Mouse (Mus musculus) limb, embryonic 12.5 days (tissue): ENCODE measurements around the gene Ctc1. TPM values are rescaled to one million over a fixed set of nuclear protein-coding genes. Genes with fewer than 3 reads are reported as not detected.

Experiments
- ATAC-seq: fragments of 200-750 bp; cut with Nextera tagmentation; 2 replicates; pipeline ENCODE4 v1.8.0; 2017; ENCODE audit warnings: low read depth, moderate TSS enrichment; ENCODE audit not compliant: insufficient number of reproducible peaks, insufficient read depth, low FRiP score, low TSS enrichment
- H3K27ac ChIP-seq: fragments of 300-500 bp; sonication (generic); 2 replicates; pipeline ENCODE4 v1.5.1; 2016; ENCODE audit warnings: mild to moderate bottlenecking, moderate library complexity
- H3K27me3 ChIP-seq: fragments of 300-500 bp; sonication (generic); 2 replicates; pipeline ENCODE4 v1.6.1; 2016; ENCODE audit warnings: mild to moderate bottlenecking, moderate library complexity
- H3K36me3 ChIP-seq: fragments of 300-500 bp; sonication (generic); 2 replicates; pipeline ENCODE4 v1.6.1; 2016; ENCODE audit warnings: mild to moderate bottlenecking, moderate library complexity
- H3K4me1 ChIP-seq: fragments of 300-500 bp; sonication (generic); replicated peaks from 2 replicates; pipeline ENCODE4 v1.6.1; 2016
- H3K4me2 ChIP-seq: fragments of 300-500 bp; sonication (generic); 2 replicates; pipeline ENCODE4 v1.6.1; 2016; ENCODE audit warnings: mild to moderate bottlenecking, moderate library complexity
- H3K4me3 ChIP-seq: fragments of 300-500 bp; sonication (generic); replicated peaks from 2 replicates; pipeline ENCODE4 v1.5.1; 2016; ENCODE audit warnings: mild to moderate bottlenecking
- H3K9ac ChIP-seq: fragments of 300-500 bp; sonication (generic); replicated peaks from 2 replicates; pipeline ENCODE4 v1.6.1; 2016; ENCODE audit warnings: mild to moderate bottlenecking, moderate library complexity
- H3K9me3 ChIP-seq: fragments of 300-500 bp; sonication (generic); 2 replicates; pipeline ENCODE4 v1.6.1; 2016; ENCODE audit warnings: mild to moderate bottlenecking, moderate library complexity
- WGBS: fragments of 180-500 bp; shearing (Covaris S2); methylation state at CpG from one replicate; pipeline ENCODE4 v1.1.7; 2016; 5-methylcytosine and 5-hydroxymethylcytosine counted together
- polyA plus RNA-seq: library from polyadenylated mRNA; unstranded; fragments of >200 nt; fragmentation: Nextera tagmentation; extraction: Ambion mirVana; gene quantifications from 2 replicates; pipeline ENCODE4 v1.2.1, GENCODE M21; 2016

Ctc1 gene
- polyA plus RNA-seq, 1 experiment from 2014 or later = 70.5 TPM

DNA sequence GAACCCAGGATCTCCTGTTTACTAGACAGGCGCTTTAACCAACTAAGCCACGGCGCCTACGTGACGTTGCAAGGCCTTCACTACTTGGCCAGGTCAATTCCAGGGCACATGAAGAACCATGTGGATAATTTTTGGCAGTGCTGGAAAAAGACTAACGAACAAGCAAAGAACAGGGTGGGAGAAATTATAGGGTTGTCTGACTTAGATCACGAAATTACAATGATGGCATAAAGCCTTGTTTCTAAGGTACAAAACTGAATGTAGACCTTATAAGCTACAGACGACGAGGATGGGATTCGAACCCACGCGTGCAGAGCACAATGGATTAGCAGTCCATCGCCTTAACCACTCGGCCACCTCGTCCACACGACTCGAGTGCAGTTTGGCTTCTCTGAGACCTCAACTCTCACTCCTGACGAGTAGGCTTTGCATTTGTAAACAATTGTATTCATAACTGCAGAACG is 47.1 kb downstream of the Ctc1 start:
- Histone ChIP-seq H3K4me3 (peak overlapping the region; percentile 70), H3K4me2 (peak overlapping the region; percentile 95), H3K27ac (peak overlapping the region; percentile 69), H3K36me3 (no peaks in the 10 kb centered on the region), H3K27me3 (peaks cover 11% of the 10 kb centered on the region), H3K4me1 (peaks cover 32% of the 10 kb centered on the region), H3K9me3 (no peaks in the 10 kb centered on the region), H3K9ac (peak overlapping the region; percentile 44; the same call in 1 of the 2 replicates)
- ATAC-seq = 0 out of 2 replicates have a peak, but pooled peaks have one; percentile 21
- under 1% methylated on average over 19 of the region's 19 CpGs for WGBS

DNA sequence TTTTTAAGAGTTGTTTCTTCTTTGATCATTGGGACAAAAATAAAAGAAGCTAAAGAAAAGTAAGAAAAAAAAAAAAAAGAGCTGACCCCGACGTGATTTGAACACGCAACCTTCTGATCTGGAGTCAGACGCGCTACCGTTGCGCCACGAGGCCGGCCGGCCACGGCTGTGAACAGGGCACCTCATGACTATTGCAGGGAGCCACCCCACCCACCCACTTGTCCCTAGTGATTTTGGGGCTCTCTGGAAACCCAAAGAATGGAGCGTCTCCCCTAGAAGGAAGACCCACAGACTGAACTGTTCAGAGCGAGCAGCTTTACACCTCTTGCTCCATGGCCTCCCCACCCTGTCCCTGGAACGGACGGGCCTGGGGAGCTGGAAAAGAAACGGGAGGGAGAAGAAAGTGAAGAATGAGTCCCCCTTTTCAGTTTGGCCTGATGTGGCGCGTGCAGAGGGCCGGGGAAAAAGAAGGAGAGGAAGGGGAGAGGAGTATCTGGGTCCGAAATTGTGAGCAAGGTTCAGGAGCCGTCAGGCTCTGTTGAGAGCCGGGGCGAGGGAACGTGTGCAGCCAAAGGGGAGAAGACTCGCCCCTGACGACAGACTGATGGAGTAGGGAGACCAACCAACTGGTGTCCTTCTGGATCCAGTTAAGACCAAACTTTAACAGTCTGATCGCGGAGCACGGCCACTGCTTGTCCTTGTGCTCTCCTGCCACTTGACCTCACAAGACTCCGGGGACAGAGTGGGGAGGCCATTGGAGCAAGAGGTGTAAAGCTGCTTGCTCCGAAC is 47.9 kb downstream of the Ctc1 start:
- Histone ChIP-seq H3K9ac (peak overlapping the region; percentile 70), H3K4me1 (peaks cover 28% of the 10 kb centered on the region), H3K4me3 (peak overlapping the region; percentile 70), H3K4me2 (peak overlapping the region; percentile 95), H3K9me3 (no peaks in the 10 kb centered on the region), H3K36me3 (no peaks in the 10 kb centered on the region), H3K27ac (peak overlapping the region; percentile 76), H3K27me3 (peaks cover 11% of the 10 kb centered on the region)
- under 1% methylated on average over 31 of the region's 31 CpGs for WGBS
- ATAC-seq = peak; percentile 44; the same call in 1 of the 2 replicates

DNA sequence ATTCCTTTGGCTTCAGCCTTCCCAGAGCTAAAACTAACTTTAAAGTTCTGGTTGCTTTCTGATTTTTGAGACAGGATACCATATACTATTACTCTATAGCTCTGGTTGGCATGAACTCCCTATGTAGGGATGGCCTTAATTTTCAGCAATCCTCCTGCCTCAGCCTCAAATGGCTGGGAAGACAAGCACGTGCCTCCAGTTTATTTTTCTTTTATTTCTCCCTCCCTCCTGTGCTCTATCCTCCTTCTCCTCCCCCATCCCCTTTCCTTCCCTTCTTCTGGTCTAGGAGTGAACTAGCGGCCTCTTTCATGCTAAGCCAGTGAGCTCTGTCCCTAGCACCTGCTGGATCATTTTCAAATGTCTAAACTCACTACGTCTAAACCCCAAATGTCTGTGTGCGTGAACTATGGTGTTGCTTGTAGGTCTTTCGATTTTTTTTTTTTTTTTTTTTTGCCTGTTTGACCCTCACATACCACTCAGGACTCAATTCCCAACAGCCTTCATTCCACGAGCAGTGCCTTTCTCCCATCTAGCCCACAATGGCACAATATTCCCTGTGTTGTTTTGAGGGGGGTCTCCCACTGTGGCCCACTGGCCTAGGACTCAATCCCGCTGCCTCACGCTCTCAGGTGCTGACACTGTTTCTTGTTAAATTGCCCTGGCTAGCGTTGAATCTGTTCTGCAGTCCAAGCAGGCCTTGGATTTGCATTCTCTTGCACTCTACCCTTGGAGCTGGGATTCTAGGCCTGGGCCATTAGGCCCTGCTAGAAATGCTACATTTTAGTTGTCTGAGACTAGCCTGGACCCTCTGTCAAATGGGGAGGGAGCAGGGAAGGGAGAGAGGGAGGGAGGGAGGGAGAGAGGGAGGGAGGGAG is 48.8 kb downstream of the Ctc1 start:
- ATAC-seq = no peak

DNA sequence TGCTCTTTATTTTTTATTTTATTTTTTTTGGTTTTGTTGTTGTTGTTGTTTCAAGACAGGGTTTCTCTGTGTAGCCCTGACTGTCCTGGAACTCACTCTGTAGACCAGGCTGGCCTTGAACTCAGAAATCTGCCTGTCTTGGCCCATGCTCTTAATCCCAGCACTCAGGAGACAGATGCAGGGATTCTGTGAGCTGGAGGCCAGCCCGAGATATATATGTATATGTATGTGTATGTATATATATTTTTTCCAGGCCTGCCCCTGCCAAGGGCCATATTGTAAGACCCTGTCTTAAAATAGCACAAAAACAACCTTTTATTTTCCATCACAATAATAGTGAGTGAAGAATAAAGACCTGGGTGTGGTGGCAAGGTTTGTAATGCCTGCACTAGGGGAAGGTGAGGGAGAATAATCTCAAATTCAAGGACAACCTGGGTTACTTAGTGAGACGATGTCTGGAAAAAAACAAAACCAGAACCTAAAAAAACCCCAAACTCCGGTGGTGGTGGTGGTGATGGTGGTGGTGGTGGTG is 49.7 kb downstream of the Ctc1 start:
- ATAC-seq = no peak
- 45% methylated on average over 3 of the region's 3 CpGs for WGBS
- Histone ChIP-seq H3K27me3 (peaks cover 11% of the 10 kb centered on the region), H3K9me3 (no peaks in the 10 kb centered on the region), H3K27ac (no peak overlapping the region), H3K4me1 (peaks cover 27% of the 10 kb centered on the region), H3K4me3 (no peak overlapping the region), H3K4me2 (peak overlapping the region; percentile 93), H3K36me3 (no peaks in the 10 kb centered on the region), H3K9ac (no peak overlapping the region)

More for the DNA sequence above, 48.8 kb downstream of the Ctc1 start:
- peak overlapping the region; percentile 70 for H3K4me3 ChIP-seq
- no peaks in the 10 kb centered on the region for H3K9me3 ChIP-seq
- peaks cover 11% of the 10 kb centered on the region for H3K27me3 ChIP-seq
- peaks cover 25% of the 10 kb centered on the region for H3K4me1 ChIP-seq
- peak overlapping the region; percentile 70 for H3K9ac ChIP-seq
- peak overlapping the region; percentile 76; the same call in 1 of the 2 replicates for H3K27ac ChIP-seq
- H3K36me3 ChIP-seq = no peaks in the 10 kb centered on the region
- H3K4me2 ChIP-seq = peak overlapping the region; percentile 95
- 48% methylated on average over 9 of the region's 9 CpGs for WGBS

DNA sequence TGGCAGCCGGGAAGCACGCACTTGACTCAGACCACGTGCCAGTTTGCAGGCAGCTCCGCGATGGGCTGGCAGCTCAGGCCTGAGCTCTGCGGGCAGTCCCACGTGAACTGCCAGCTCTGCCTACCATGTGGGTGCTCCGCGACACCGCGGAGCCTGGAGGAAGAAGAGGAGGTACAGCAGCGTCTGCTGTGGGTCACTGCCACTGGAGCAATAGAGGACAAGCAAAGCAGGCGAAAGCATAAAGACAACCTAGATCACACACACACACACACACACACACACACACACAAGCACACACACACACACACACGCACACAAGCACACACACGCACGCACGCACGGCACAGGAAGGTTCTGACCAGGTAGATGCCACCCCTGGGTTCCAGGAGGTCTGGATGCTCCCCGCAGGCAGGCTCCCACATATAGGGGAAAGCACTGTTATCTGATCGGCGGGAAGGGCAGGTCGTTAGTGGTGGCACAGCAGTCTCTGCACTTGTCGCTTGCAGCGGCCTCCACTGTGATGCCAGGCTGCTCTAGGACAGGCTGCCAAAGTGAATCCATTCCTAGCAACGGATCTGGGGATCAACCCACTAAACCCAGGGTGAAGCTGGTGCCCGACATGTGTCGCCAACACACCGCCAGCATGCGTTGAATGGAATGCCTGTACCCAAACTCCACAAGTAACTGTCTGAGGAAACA is 50.6 kb downstream of the Ctc1 start:
- H3K36me3 ChIP-seq = no peaks in the 10 kb centered on the region
- WGBS = under 1% methylated on average over 28 of the region's 29 CpGs
- peak overlapping the region; percentile 51 for H3K9ac ChIP-seq
- ATAC-seq = no peak
- no peaks in the 10 kb centered on the region for H3K9me3 ChIP-seq
- no peak overlapping the region for H3K27ac ChIP-seq
- H3K27me3 ChIP-seq = peaks cover 7% of the 10 kb centered on the region
- peaks cover 23% of the 10 kb centered on the region for H3K4me1 ChIP-seq
- H3K4me2 ChIP-seq = peak overlapping the region; percentile 93
- peak overlapping the region; percentile 45 for H3K4me3 ChIP-seq

DNA sequence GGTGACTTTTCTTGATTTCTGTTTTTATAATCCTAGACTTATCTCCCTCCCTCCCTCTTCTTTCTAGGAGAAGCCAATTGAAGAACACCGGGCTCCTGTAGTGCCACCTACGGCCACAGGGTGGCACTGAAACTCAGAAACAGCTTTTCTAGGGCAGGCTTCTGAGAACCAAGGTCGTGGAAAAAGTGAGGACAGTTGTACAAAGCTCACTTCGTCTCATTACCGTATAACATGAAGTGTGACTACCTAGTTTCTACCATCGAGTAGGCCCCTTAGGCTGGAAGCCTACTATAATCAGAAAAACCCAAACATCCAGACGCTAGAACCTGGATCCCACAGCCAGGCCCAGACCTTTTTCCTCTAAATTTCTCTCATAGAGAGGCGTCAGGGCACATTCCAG is 51.2 kb downstream of the Ctc1 start:
- H3K27me3 ChIP-seq = peaks cover 4% of the 10 kb centered on the region; the same call in 1 of the 2 replicates
- peak overlapping the region; percentile 93 for H3K4me2 ChIP-seq
- H3K9me3 ChIP-seq = no peaks in the 10 kb centered on the region
- 10% methylated on average over 8 of the region's 8 CpGs for WGBS
- no peaks in the 10 kb centered on the region for H3K36me3 ChIP-seq
- peaks cover 21% of the 10 kb centered on the region for H3K4me1 ChIP-seq
- H3K4me3 ChIP-seq = peak overlapping the region; percentile 45
- H3K27ac ChIP-seq = 0 out of 2 replicates have a peak overlapping the region, but pooled peaks have one; percentile 47
- no peak for ATAC-seq
- H3K9ac ChIP-seq = no peak overlapping the region

DNA sequence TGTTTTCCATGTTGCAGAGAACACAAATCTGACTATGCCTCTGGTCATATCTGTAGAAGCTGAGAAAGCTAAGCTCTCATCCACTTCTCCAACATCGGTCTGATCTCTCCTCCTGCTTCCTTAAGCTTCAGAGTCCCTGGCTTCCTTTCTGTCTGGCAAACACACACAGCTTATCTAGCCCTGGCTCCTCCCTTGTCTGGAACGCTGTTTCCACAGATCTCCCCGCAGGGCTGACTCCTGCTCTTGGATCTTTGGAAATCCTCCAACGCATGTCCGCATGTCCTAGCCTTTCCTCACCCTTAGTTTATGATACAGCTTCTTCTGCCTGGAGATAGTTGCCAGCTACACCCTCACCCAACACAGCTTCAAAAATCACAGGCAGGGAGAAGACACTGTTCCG is 51.9 kb downstream of the Ctc1 start:
- no peak for ATAC-seq
- no peak overlapping the region for H3K27ac ChIP-seq
- no peak overlapping the region for H3K4me2 ChIP-seq
- no peak overlapping the region for H3K9ac ChIP-seq
- H3K4me3 ChIP-seq = no peak overlapping the region
- H3K36me3 ChIP-seq = no peaks in the 10 kb centered on the region
- WGBS = 61% methylated on average over 6 of the region's 6 CpGs
- H3K9me3 ChIP-seq = no peaks in the 10 kb centered on the region
- H3K27me3 ChIP-seq = peaks cover 4% of the 10 kb centered on the region; the same call in 1 of the 2 replicates
- H3K4me1 ChIP-seq = peaks cover 27% of the 10 kb centered on the region

DNA sequence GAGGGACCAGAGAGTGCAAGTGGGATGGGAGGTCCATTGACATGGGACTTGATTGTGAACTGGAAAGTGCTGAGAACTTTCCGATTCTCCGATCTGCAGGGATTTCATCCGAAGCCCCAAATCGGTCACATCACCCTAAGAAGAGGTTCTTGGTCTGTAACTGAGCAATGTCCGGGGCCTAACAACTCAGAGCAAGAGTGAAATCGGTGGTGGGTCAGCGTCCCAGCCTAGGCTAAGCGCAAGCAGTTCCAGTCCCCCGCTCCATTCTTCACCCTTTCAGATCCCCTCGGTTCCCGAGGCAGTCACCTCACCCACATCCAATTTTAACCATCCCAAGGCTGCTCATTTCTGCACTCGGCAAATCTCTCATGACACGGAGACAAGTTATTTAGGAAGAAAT is 54.4 kb downstream of the Ctc1 start:
- no peak for ATAC-seq
- H3K27me3 ChIP-seq = peaks cover 4% of the 10 kb centered on the region; the same call in 1 of the 2 replicates
- H3K9ac ChIP-seq = peak overlapping the region; percentile 81
- H3K27ac ChIP-seq = peak overlapping the region; percentile 94
- peaks cover 41% of the 10 kb centered on the region for H3K4me1 ChIP-seq
- H3K36me3 ChIP-seq = no peaks in the 10 kb centered on the region
- no peaks in the 10 kb centered on the region for H3K9me3 ChIP-seq
- 1% methylated on average over 13 of the region's 13 CpGs for WGBS
- peak overlapping the region; percentile 84 for H3K4me2 ChIP-seq
- peak overlapping the region; percentile 62 for H3K4me3 ChIP-seq

DNA sequence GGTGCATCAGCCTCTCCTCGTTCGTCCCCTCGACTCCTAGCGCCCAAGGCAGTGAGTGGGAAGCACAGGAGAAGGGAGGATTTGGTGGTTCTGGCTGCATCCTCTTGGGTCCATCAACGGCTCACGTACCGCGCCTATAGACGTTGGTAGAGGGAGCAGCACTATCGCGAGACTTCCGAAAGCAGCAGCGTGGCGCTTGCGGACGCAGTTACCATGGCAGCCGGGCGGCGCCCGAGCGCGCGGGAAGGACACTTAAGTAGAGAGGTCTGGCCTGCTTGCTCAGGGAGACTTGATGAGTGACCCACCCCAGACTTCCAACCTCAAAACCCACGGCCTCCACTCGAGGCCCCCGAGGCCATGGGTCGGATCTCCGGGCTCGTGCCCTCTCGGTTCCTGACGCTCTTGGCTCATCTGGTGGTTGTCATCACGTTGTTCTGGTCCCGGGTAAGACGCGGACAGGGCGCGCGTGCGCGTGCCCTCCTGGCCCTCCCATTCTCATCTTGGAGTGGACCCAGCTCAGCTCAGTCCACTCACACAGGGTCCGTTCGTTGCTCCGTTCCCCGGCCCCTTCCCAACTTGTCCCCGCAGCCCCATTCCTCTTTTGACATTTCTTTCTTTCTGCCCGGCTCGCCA is 55.0 kb downstream of the Ctc1 start, which contains the start of gene Tmem107:
Tmem107 (plus strand) TSS at position 217 of the 633 bp plus-strand sequence.
- no peaks in the 10 kb centered on the region for H3K9me3 ChIP-seq
- H3K4me2 ChIP-seq = peak within 1 kb of the TSS; percentile 84
- H3K27me3 ChIP-seq = peaks cover 4% of the 10 kb centered on the region; the same call in 1 of the 2 replicates
- peaks cover 41% of the 10 kb centered on the region for H3K4me1 ChIP-seq
- ATAC-seq = peak; percentile 84
- H3K9ac ChIP-seq = peak within 1 kb of the TSS; percentile 81
- peak within 1 kb of the TSS; percentile 94 for H3K27ac ChIP-seq
- under 1% methylated on average over 47 of the region's 47 CpGs for WGBS
- H3K4me3 ChIP-seq = peak within 1 kb of the TSS; percentile 62
- H3K36me3 ChIP-seq = no peaks in the 10 kb centered on the region

DNA sequence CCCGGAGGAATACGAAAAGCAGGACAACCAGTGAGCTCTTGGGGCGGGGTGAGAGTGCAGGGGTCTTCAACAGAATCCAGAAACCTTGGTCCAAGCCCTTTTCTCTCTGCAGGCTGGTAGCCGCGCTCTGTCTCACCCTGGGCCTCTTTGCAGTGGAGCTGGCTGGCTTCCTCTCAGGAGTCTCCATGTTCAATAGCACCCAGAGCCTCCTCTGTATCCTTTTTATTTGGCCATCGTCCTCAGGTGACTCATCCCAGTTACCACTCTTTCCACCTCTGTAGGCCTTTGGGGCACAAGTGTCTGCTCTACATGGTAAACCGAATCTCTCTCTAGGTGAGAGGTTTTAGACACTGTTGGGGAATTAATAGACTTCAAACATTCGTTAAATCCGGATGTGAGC is 55.6 kb downstream of the Ctc1 start:
- H3K36me3 ChIP-seq = no peaks in the 10 kb centered on the region
- no peaks in the 10 kb centered on the region for H3K9me3 ChIP-seq
- no peak for ATAC-seq
- peak overlapping the region; percentile 81 for H3K9ac ChIP-seq
- peak overlapping the region; percentile 62 for H3K4me3 ChIP-seq
- peaks cover 36% of the 10 kb centered on the region for H3K4me1 ChIP-seq
- H3K27ac ChIP-seq = peak overlapping the region; percentile 94
- WGBS = 24% methylated on average over 9 of the region's 9 CpGs
- peak overlapping the region; percentile 84 for H3K4me2 ChIP-seq
- peaks cover 2% of the 10 kb centered on the region; the same call in 1 of the 2 replicates for H3K27me3 ChIP-seq
